Mouse (Mus musculus) neural tube, postnatal 0 days (tissue): Measurements from ENCODE around the gene Olfr38. TPM values are rescaled to one million over a fixed set of nuclear protein-coding genes. Genes with fewer than 3 reads are reported as not detected.

Experiments
- polyA plus RNA-seq: library from polyadenylated mRNA; unstranded; fragments of >200 nt; fragmentation: Nextera tagmentation; extraction: Ambion mirVana; gene quantifications from 2 replicates; pipeline ENCODE4 v1.2.1, GENCODE M21; 2015

Gene Olfr38
- not detected in 2 replicates for polyA plus RNA-seq

GRCm38 (mm10) chr6:42756104-42756503, at the start of gene Olfr38:
Olfr38 (plus strand) TSS chr6:42756404.

GRCm38 (mm10) chr6:42709291-42710211, 46.7 kb upstream of the Olfr38 start, which contains the start of gene Tcaf1:
Tcaf1 (minus strand) TSS chr6:42710088.

GRCm38 (mm10) chr6:42739071-42739470, 17.1 kb upstream of the Olfr38 start, which contains the start of gene Olfr453:
Olfr453 (plus strand) TSS chr6:42739371.

GRCm38 (mm10) chr6:42784793-42785192, 28.6 kb downstream of the Olfr38 start, which contains the start of gene Olfr452:
Olfr452 (plus strand) TSS chr6:42785093.

GRCm38 (mm10) chr6:42811639-42812038, 55.4 kb downstream of the Olfr38 start, which contains the start of gene Olfr450:
Olfr450 (plus strand) TSS chr6:42811939.

Other genes with a start within 250 kb of the Olfr38 start
- not detected in 2 replicates for gene Olfr455, start 208.8 kb upstream of the Olfr38 start, polyA plus RNA-seq
- not detected in 2 replicates for gene Tcaf3, start 158.7 kb upstream of the Olfr38 start, polyA plus RNA-seq
- 2.6 TPM in 2 replicates for gene Tcaf2, start 111.2 kb upstream of the Olfr38 start, polyA plus RNA-seq
- 161 and 171 TPM in 2 replicates for gene Tcaf1, start 46.3 kb upstream of the Olfr38 start, polyA plus RNA-seq
- not detected in 2 replicates for gene Olfr453, start 17.0 kb upstream of the Olfr38 start, polyA plus RNA-seq
- gene Olfr452, start 28.7 kb downstream of the Olfr38 start, polyA plus RNA-seq = not detected in 2 replicates
- not detected in 2 replicates for gene Olfr450, start 55.5 kb downstream of the Olfr38 start, polyA plus RNA-seq
- not detected in 2 replicates for gene Olfr449, start 78.0 kb downstream of the Olfr38 start, polyA plus RNA-seq
- gene Olfr448, start 134.0 kb downstream of the Olfr38 start, polyA plus RNA-seq = not detected in 2 replicates
- not detected in 2 replicates for gene Olfr447, start 152.5 kb downstream of the Olfr38 start, polyA plus RNA-seq
- not detected in 2 replicates for gene Olfr446, start 165.0 kb downstream of the Olfr38 start, polyA plus RNA-seq
- gene Olfr444, start 192.7 kb downstream of the Olfr38 start, polyA plus RNA-seq = not detected in 2 replicates